Mouse (Mus musculus): ENCODE results near the gene Bex2. TPM values are rescaled to one million over a fixed set of nuclear protein-coding genes. Genes with fewer than 3 reads are reported as not detected.
"Not testable (repeated sequence)": the region's sequence is repeated elsewhere in the genome, so short reads cannot be mapped to it uniquely, and the experiment has no call there.

Gene Bex2
- polyA plus RNA-seq (2015; fragmentation: Nextera tagmentation; extraction: Ambion mirVana): 29.3 and 31.8 TPM in 2 replicates

GRCm38 (mm10) chrX:136068020-136068419, at the start of gene Bex2:
TSS of gene Bex2 (minus strand) at chrX:136068236.
- DNase-seq (ENCODE audit: low spot score): not testable (repeated sequence)

GRCm38 (mm10) chrX:136115419-136115961, 47.5 kb upstream of the Bex2 start:
- DNase-seq (ENCODE audit: low spot score): no peak

GRCm38 (mm10) chrX:136115015-136115414, 47.0 kb upstream of the Bex2 start:
- no peak for DNase-seq (ENCODE audit: low spot score)

GRCm38 (mm10) chrX:136107942-136108341, 39.9 kb upstream of the Bex2 start:
- peak; percentile 4 for DNase-seq (ENCODE audit: low spot score)

- no peak for DNase-seq (ENCODE audit: low spot score)
These were observed 36.7 kb upstream of the Bex2 start for GRCm38 (mm10) chrX:136104724-136105088.

- DNase-seq (ENCODE audit: low spot score): no peak
These were observed 36.1 kb upstream of the Bex2 start for GRCm38 (mm10) chrX:136104046-136104723.

GRCm38 (mm10) chrX:136094421-136094820, 26.4 kb upstream of the Bex2 start:
- DNase-seq (ENCODE audit: low spot score): no peak

GRCm38 (mm10) chrX:136092497-136093279, 24.7 kb upstream of the Bex2 start:
- no peak for DNase-seq (ENCODE audit: low spot score)

- no peak for DNase-seq (ENCODE audit: low spot score)
These were observed 17.1 kb upstream of the Bex2 start, which contains the start of gene Nxf3 for GRCm38 (mm10) chrX:136085155-136085554. TSS of gene Nxf3 (minus strand) at chrX:136085255.

- DNase-seq (ENCODE audit: low spot score): peak; percentile 2
These were observed 640 bp downstream of the Bex2 start for GRCm38 (mm10) chrX:136067201-136067991.

GRCm38 (mm10) chrX:136060698-136061097, 7.3 kb downstream of the Bex2 start:
- no peak for DNase-seq (ENCODE audit: low spot score)

- DNase-seq (ENCODE audit: low spot score): no peak
These were observed 16.8 kb downstream of the Bex2 start for GRCm38 (mm10) chrX:136051219-136051618.

GRCm38 (mm10) chrX:136047528-136047927, 20.5 kb downstream of the Bex2 start:
- peak; percentile 38 for DNase-seq (ENCODE audit: low spot score)

- no peak for DNase-seq (ENCODE audit: low spot score)
These were observed 24.3 kb downstream of the Bex2 start for GRCm38 (mm10) chrX:136043726-136044125.

GRCm38 (mm10) chrX:136032799-136033763, 35.0 kb downstream of the Bex2 start, which contains the start of gene Arxes1:
TSS of gene Arxes1 (plus strand) at chrX:136033367.
- not testable (repeated sequence) for DNase-seq (ENCODE audit: low spot score)

GRCm38 (mm10) chrX:136030331-136030730, 37.7 kb downstream of the Bex2 start:
- no peak for DNase-seq (ENCODE audit: low spot score)
